Mouse (Mus musculus) intestine, embryonic 16.5 days (tissue): ENCODE results near the gene Igsf3. TPM values are rescaled to one million over a fixed set of nuclear protein-coding genes. Genes with fewer than 3 reads are reported as not detected.

ENCODE experiments used
- ATAC-seq: fragments of 200-750 bp; cut with Nextera tagmentation; 2 replicates; pipeline ENCODE4 v1.8.0; 2017; ENCODE audit warnings: moderate TSS enrichment, moderate library complexity
- H3K27ac ChIP-seq: fragments of 300-500 bp; sonication (generic); 2 replicates; pipeline ENCODE4 v1.5.1; 2014; ENCODE audit warnings: mild to moderate bottlenecking, low read length
- H3K27me3 ChIP-seq: fragments of 300-500 bp; sonication (generic); replicated peaks from 2 replicates; pipeline ENCODE4 v1.6.1; 2014; ENCODE audit warnings: low read length, control low read depth, mixed read lengths; ENCODE audit not compliant: control insufficient read depth, insufficient read depth
- H3K36me3 ChIP-seq: fragments of 300-500 bp; sonication (generic); 2 replicates; pipeline ENCODE4 v1.6.1; 2014; ENCODE audit warnings: low read length, control low read depth; ENCODE audit not compliant: control insufficient read depth, insufficient read depth
- H3K4me1 ChIP-seq: fragments of 300-500 bp; sonication (generic); 2 replicates; pipeline ENCODE4 v1.6.1; 2014; ENCODE audit warnings: low read length, control low read depth, mixed read lengths; ENCODE audit not compliant: control insufficient read depth, insufficient read depth
- H3K4me2 ChIP-seq: fragments of 300-500 bp; sonication (generic); 2 replicates; pipeline ENCODE4 v1.6.1; 2014; ENCODE audit warnings: low read depth, low read length, control low read depth
- H3K4me3 ChIP-seq: fragments of 300-500 bp; sonication (generic); 2 replicates; pipeline ENCODE4 v1.5.1; 2014; ENCODE audit warnings: mild to moderate bottlenecking, low read length
- H3K9ac ChIP-seq: fragments of 300-500 bp; sonication (generic); 2 replicates; pipeline ENCODE4 v1.6.1; 2014; ENCODE audit warnings: low read depth, low read length
- H3K9me3 ChIP-seq: fragments of 300-500 bp; sonication (generic); 2 replicates; pipeline ENCODE4 v1.6.1; 2016; ENCODE audit warnings: low read length, control low read depth; ENCODE audit not compliant: control insufficient read depth
- WGBS: fragments of 180-500 bp; shearing (Covaris S2); extraction: QIAGEN DNeasy Blood & Tissue Kit; methylation state at CpG from one replicate; pipeline ENCODE4 v1.1.7; 2014; 5-methylcytosine and 5-hydroxymethylcytosine counted together
- polyA plus RNA-seq: library from polyadenylated mRNA; unstranded; fragments of >200 nt; fragmentation: Nextera tagmentation; extraction: Ambion mirVana; gene quantifications from 2 replicates; pipeline ENCODE4 v1.2.1, GENCODE M21; 2015

Gene Igsf3
- polyA plus RNA-seq, 1 experiment from 2014 or later: 19.2 TPM

GRCm38 (mm10) chr3:101450811-101451428 is 74.0 kb downstream of the Igsf3 start:
- ATAC-seq: no peak; the same call in 1 of the 2 replicates
- Histone ChIP-seq H3K27me3 (no peaks in the 10 kb centered on the region), H3K4me2 (no peak overlapping the region), H3K4me1 (no peaks in the 10 kb centered on the region), H3K9me3 (no peaks in the 10 kb centered on the region), H3K36me3 (peaks cover 9% of the 10 kb centered on the region), H3K27ac (no peak overlapping the region), H3K4me3 (no peak overlapping the region), H3K9ac (no peak overlapping the region)
- WGBS: 78% methylated on average over 31 of the region's 31 CpGs

DNA sequence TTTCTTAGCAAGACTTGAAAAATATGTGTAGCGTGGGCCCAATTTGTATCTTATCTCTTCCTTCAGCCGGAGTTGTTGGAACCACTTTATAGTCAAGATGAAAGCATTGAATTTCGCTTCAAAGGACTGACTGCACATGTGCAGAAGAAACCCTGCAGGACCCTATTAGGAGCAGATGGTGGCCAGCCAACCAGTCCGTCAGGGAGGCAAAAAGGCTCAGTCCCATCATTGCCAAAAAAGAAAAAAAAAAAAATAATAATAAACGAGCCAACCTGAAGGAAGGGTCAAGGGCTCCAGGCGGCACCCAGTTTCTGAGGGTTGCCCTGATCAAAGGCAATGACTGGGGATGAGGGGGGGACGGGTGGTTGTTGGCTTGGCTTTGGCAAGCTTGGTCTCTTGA is 83.7 kb downstream of the Igsf3 start:
- Histone ChIP-seq H3K27ac (no peak overlapping the region), H3K4me2 (no peak overlapping the region), H3K9ac (no peak overlapping the region), H3K36me3 (peaks cover 14% of the 10 kb centered on the region), H3K4me3 (no peak overlapping the region), H3K9me3 (0 out of 2 replicates have a peak, but pooled peaks cover 8% of the 10 kb centered on the region), H3K27me3 (no peaks in the 10 kb centered on the region), H3K4me1 (no peaks in the 10 kb centered on the region)
- no peak for ATAC-seq
- WGBS: 86% methylated on average over 7 of the region's 7 CpGs

DNA sequence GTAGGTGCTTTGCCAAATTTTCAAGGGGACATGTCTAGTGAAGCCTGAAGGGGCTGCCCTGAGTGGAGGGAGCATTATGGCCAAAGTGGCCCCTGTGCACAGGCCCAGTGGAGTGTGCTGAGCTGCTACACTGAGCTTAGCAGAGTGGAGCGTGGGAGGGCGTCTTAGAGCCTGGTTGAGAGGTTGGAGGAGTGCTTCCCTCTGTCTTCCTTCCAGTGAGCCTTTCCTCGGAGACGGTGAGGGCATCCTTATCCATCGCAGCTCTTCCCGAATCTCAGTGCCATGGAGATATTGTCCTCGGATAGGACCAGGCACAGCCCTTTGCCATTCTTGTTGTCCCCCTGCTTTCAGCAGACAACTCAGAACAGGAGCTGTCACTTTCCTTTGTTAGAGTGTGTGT is 84.2 kb downstream of the Igsf3 start:
- Histone ChIP-seq H3K4me1 (no peaks in the 10 kb centered on the region), H3K27ac (no peak overlapping the region)
- WGBS: 73% methylated on average over 7 of the region's 7 CpGs

DNA sequence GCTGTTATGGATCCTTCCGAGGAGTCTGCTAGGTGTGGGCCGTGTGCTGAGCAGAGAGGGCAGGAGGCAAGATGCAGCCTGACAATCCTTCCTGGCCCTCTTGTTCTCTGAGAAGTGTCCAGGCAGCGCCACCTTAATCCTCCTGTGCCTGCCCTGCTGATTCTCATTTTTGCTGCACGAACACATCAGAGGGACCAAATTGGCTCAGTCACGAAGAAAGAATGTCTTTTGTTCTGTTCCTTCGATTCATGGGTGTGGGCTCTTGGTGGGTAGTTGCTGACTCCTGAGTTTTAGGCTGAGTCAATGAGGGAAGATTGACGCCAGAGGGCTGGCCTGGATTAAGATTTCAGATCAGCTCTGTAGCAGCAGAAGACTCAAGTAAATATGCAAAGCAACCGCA is 84.9 kb downstream of the Igsf3 start:
- H3K9ac ChIP-seq: no peak overlapping the region
- H3K4me2 ChIP-seq: no peak overlapping the region
- H3K9me3 ChIP-seq: 0 out of 2 replicates have a peak, but pooled peaks cover 8% of the 10 kb centered on the region
- H3K27me3 ChIP-seq: no peaks in the 10 kb centered on the region
- no peak overlapping the region for H3K4me3 ChIP-seq
- WGBS: 48% methylated on average over 8 of the region's 8 CpGs
- H3K36me3 ChIP-seq: peaks cover 14% of the 10 kb centered on the region
- ATAC-seq: no peak
- no peak overlapping the region for H3K27ac ChIP-seq
- H3K4me1 ChIP-seq: no peaks in the 10 kb centered on the region

More for the DNA sequence above, 84.2 kb downstream of the Igsf3 start:
- Histone ChIP-seq H3K9me3 (0 out of 2 replicates have a peak, but pooled peaks cover 8% of the 10 kb centered on the region), H3K4me3 (no peak overlapping the region), H3K9ac (no peak overlapping the region), H3K4me2 (no peak overlapping the region), H3K36me3 (peaks cover 14% of the 10 kb centered on the region), H3K27me3 (no peaks in the 10 kb centered on the region)
- no peak for ATAC-seq

- no peak overlapping the region for H3K27ac ChIP-seq
- 22% methylated on average over 5 of the region's 5 CpGs for WGBS
- H3K4me3 ChIP-seq: no peak overlapping the region
- peak; percentile 70 for ATAC-seq
- no peaks in the 10 kb centered on the region for H3K27me3 ChIP-seq
- no peaks in the 10 kb centered on the region for H3K4me1 ChIP-seq
- 0 out of 2 replicates have a peak, but pooled peaks cover 8% of the 10 kb centered on the region for H3K9me3 ChIP-seq
- H3K9ac ChIP-seq: no peak overlapping the region
- no peak overlapping the region for H3K4me2 ChIP-seq
- peaks cover 14% of the 10 kb centered on the region for H3K36me3 ChIP-seq
These were observed 85.4 kb downstream of the Igsf3 start for GRCm38 (mm10) chr3:101462294-101462693.

DNA sequence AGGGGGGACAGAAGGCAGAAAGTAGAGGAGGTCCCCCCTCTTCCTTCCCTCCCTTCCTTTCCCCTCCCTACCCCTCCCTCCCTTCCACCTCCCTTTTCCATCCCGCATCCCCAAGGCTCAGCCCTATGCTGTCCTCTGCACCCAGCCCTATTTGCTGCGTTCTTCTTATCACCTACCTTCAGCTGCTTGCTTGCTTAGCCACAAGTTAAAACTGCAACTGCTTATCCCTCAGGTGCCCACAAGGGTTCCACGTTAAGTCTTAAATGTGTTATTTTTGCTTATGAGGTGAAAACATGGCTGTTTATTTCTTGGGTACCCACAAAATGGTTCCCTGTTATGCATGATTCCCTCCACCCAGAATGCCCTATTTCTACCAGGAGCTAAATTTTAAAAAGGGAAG is 86.6 kb downstream of the Igsf3 start:
- Histone ChIP-seq H3K27ac (no peak overlapping the region), H3K4me2 (no peak overlapping the region), H3K4me3 (no peak overlapping the region), H3K36me3 (peaks cover 6% of the 10 kb centered on the region), H3K9me3 (0 out of 2 replicates have a peak, but pooled peaks cover 7% of the 10 kb centered on the region), H3K27me3 (no peaks in the 10 kb centered on the region), H3K4me1 (peaks cover under 1% of the 10 kb centered on the region; the same call in 1 of the 2 replicates), H3K9ac (no peak overlapping the region)
- 81% methylated on average over 3 of the region's 3 CpGs for WGBS
- ATAC-seq: no peak

GRCm38 (mm10) chr3:101469675-101470074 is 92.8 kb downstream of the Igsf3 start:
- Histone ChIP-seq H3K27me3 (no peaks in the 10 kb centered on the region), H3K27ac (no peak overlapping the region), H3K9me3 (no peaks in the 10 kb centered on the region), H3K9ac (no peak overlapping the region), H3K4me1 (peaks cover 8% of the 10 kb centered on the region; the same call in 1 of the 2 replicates), H3K4me3 (no peak overlapping the region), H3K4me2 (no peak overlapping the region), H3K36me3 (no peaks in the 10 kb centered on the region)
- ATAC-seq: no peak
- 91% methylated on average over 9 of the region's 9 CpGs for WGBS

DNA sequence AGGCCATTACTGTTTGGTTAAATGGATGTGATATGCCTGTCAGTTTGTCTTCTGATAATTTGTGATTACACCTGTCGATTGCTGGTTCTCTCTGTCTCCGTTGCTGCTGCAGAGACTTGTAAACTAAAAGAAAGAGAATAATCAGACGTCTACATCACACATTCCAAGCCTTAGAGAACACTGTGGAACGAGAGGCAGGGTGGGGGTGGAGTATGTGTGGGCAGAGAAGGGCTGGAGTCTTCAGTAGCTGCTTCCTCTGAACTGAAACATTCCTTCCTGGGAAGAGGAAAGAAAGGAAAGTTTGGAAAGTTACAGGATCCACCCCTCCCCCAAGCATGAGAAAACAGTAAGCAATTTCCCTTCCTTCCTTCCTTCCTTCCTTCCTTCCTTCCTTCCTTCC is 95.0 kb downstream of the Igsf3 start:
- WGBS: 12% methylated on average over 4 of the region's 4 CpGs
- Histone ChIP-seq H3K36me3 (no peaks in the 10 kb centered on the region), H3K27ac (0 out of 2 replicates have a peak overlapping the region, but pooled peaks have one; percentile 14), H3K4me1 (peaks cover 8% of the 10 kb centered on the region; the same call in 1 of the 2 replicates), H3K4me3 (no peak overlapping the region), H3K27me3 (no peaks in the 10 kb centered on the region), H3K9ac (no peak overlapping the region), H3K4me2 (no peak overlapping the region), H3K9me3 (no peaks in the 10 kb centered on the region)
- peak; percentile 66; the same call in 1 of the 2 replicates for ATAC-seq

- ATAC-seq: no peak
- H3K9ac ChIP-seq: no peak overlapping the region
- H3K27me3 ChIP-seq: no peaks in the 10 kb centered on the region
- H3K36me3 ChIP-seq: no peaks in the 10 kb centered on the region
- H3K4me2 ChIP-seq: no peak overlapping the region
- H3K4me1 ChIP-seq: no peaks in the 10 kb centered on the region
- no peak overlapping the region for H3K4me3 ChIP-seq
- H3K27ac ChIP-seq: no peak overlapping the region
- no peaks in the 10 kb centered on the region for H3K9me3 ChIP-seq
- 92% methylated on average over 6 of the region's 6 CpGs for WGBS
These were observed 105.1 kb downstream of the Igsf3 start for GRCm38 (mm10) chr3:101481951-101482350.
